Mouse (Mus musculus): ENCODE measurements at regions not wholly inside any gene's neighbourhood (a gene's known extent, or its start where the extent isn't known, plus 50 kb on each side); places are given as distances from the start of the nearest gene placed in this dataset.

DNA sequence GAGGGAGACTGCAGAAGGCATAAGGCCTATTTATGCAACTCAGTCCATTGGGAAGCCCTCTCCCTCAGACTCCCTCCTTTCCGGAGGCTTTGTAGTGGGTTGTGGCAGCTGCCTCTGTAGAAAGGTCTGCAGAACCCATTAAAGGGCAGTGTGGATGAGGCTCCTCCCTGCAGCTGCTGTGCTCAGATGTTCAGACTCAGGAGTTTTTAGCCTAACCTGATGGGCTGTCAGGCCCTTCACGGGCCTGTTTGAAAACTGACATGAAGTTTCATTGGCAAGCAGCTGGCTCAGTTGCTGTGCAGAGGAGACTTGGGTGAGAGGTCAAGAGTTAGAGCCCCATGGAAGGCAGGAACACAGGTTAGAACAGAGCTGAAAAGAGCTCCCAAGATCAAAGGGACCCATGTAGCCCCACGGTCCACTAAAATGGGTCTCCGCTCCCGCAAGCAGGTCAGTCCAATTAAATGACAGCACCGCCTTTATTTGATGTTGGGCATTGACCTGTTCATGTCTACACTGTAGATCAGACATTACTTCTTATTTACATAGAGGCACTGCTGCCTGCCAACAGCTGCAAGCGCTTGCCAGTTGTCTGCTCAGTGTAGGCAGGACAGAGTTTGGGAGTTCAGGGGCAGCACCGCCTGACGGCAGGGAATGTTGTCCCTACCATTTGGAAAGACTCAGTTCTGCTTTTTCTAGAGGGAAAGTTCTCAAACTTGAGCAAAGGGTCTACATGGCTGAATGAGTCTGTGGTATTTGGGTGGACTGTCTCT is 53.8 kb upstream of the Usp46 start:
- in situ Hi-C loops (cut with MboI, MseI): loop anchor here (5.0 kb wide), 1 partner anchor 95 kb away; no protein-coding TSS in a partner anchor

DNA sequence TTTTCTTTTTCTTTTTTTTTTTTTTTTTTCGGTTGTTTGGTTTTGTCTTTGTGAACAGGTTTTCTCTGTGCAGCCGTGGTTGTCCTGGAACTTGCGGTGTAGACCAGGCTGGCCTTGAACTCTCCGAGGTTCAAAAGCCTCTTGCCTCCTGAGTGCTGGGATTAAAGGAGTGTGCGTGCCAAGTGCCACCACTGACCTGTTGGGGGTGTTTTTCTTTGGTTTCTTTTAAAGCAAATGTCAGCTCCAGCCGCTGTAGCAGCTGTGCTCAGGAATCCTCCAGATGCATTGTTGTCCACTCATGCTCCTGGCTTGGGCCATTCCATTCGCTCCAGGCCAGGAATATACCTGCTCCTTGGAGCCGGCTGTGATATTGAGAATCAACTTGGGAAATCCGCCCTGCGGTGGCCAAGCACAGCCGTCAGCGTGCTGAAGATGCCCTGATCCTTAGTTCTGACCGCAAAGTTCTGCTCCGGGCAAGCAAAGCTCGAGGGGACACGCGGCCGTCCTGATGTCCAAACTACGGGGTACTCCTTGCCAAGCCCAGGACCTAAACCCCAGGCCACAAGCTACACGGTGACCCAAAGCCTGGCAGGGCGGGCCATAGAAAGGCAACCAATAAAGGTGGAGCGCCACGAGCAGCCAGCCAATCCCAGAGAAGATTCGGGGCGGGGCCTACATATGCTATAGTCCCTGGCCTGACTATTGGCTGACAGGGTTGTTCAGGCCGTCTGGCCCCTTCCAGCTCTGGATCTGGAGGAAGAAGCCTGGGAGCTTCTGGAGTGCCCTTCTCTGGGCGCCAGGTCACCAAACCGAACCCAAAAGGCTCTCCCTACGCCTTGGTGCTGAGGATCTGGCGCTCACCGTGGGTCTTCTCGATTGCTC is 58.0 kb upstream of the Usp46 start:
- in situ Hi-C loops (cut with MboI, MseI): no loop called here

DNA sequence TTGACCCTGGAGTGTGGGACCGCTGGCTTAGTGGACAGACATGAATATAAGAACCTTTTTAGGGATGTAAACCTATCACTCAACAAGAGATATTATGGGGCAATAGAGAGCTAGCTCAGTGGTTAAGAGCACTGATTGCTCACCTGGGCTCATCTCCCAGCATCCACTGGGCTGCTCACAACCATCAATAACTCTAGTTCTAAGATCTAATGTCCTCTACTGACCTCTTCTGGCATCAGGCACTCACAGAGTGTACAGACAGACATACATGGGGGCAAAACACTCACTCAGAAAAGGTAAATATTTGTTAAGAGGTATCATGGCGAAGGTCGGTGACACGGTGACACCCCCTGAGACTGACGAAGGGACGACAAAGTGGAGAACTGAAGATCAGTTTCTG is 59.3 kb upstream of the Usp46 start:
- in situ Hi-C loops (cut with MboI, MseI): no loop called here

DNA sequence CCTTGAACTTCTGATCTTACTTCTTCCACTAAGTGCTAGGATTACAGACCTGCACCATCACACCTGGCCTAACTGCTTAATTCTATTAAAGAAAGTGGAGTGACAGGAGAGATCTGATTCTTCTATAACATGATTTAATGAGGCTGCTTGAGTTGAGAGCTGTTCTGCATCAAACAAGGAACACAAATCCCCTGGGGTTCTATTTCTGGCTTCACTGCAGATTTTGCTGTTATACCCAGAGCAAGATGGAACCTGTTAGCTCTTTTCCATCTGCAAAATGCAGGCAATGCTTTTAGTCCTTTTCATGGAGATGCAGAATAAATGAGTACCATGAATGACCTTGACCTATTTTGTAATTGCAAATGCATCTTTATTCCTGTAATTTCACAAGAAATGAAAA is 61.4 kb upstream of the Usp46 start:
- in situ Hi-C loops (cut with MboI, MseI): no loop called here

DNA sequence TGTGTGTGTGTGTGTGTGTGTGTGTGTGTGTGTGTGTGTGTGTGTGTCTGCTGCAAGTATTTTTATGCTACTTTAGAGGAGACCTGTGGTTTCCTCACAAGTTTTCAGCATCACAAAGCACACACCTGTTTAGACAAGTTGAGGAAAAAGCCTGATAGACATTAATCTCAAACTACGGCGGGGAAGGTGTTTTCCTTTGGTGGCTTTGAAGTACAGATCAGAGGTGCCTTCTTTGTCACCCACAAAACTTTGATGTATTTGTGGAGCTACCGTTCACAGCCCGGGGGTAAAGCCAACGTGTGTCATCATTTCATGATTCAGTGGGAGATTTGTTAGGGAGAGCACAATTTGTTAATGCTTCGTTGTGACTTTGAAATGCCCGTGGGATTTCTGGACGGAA is 62.4 kb upstream of the Rasl11b start:
- in situ Hi-C loops (cut with MboI, MseI): no loop called here

DNA sequence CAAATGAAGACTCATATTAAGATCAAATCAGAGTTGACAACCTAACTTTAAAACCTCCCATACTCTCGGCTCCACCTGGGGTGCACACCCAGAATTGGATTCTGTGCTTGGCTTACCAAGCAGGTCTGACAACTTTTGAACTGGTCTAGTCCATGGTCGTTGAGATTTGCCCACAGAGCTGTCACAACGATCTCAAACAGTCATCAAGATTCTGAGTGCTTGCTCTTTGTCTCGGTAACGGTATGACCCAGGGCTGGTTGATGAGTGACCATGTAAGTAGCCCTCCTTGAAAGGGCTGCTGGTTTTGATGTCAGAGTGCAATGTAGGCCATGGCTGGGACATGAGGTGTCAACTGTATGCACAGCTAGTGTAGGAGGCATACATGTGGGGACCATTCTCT is 58.7 kb upstream of the Rasl11b start:
- in situ Hi-C loops (cut with MboI, MseI): no loop called here

DNA sequence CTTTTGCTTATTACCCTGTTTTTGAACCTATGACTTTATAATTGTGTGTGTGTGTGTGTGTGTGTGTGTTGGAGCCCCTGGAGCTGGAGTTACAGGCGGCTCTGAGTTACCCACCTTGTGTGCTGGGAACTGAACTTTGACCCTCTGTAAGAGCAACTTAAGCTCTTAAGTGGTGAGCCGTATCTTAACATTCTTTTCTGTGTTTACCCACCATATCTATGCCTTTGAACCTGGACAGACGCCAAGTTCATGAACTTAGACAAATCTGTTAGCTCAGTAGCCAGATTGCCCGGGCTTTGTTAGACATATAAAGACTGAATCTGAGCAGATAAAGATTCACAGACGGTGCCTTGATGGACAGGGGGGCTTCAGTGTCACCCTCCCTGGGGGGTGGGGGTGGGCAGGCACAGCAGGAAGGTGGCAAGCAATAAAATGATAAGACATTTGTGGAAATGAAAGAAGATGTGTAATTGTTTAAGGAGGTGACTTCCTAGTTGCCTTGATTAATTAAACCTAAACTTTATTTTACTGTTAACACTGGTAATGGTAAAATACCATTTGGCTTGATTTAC is 58.1 kb upstream of the Rasl11b start:
- in situ Hi-C loops (cut with MboI, MseI): no loop called here

DNA sequence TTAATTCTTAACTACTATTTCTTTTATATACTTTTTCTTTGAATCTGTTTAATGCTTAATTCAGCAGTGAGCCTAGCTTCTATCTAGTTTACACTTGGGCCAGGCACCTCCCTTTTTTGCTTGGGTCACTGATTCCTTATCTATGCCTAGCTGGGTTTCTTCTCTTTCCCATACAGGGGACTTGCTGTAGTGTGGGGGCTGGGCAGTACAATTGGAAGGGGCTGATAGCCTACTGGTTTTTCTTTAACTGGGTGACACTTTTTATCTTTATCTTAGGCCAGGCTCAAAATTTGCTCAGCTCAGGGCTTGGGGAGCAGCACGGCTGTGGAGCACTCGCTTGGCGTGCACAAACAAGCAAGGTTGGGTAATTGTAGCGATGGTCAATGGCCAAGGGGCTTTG is 51.1 kb upstream of the Rasl11b start:
- in situ Hi-C loops (cut with MboI, MseI): no loop called here

DNA sequence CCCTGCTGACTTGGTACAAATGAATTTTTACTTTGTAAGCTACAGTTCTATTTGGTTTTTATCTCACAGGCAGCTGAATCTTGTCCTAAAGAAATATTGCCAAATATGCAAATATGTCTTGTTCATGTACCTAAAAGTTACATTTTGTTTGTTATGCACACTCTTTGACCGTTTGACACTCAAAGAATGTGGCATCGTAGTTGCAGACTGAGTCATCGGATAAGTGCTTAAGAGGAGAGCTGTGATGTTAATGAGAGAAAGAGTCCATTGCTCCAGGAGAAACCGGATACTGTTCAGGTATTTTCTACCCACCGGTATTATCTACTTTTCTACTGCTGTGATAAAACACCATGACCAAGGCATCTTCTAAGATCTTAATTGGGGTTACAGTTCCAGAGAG is 50.3 kb upstream of the Rasl11b start:
- in situ Hi-C loops (cut with MboI, MseI): no loop called here

Data from T-helper 2 cell (primary cell).